Mouse (Mus musculus): ENCODE data around the gene Reep1. TPM values are rescaled to one million over a fixed set of nuclear protein-coding genes. Genes with fewer than 3 reads are reported as not detected.

Reep1 gene
- polyA plus RNA-seq, 1 experiment from 2014 or later, result 13.1 TPM

GRCm38 (mm10) chr6:71799391-71799790, 92.0 kb downstream of the Reep1 start:
- Histone ChIP-seq H3K27me3 (no peaks in the 10 kb centered on the region), H3K4me2 (replicated peaks) (no peak overlapping the region), H3K4me1 (peaks cover 4% of the 10 kb centered on the region; the same call in 1 of the 2 replicates), H3K36me3 (no peaks in the 10 kb centered on the region), H3K27ac (no peak overlapping the region), H3K9ac (no peak overlapping the region), H3K9me3 (no peaks in the 10 kb centered on the region), H3K4me3 (no peak overlapping the region)
- WGBS, result 58% methylated on average over 3 of the region's 3 CpGs
- no peak for ATAC-seq (ENCODE audit: low FRiP score, low read depth)

GRCm38 (mm10) chr6:71801011-71801713, 93.8 kb downstream of the Reep1 start:
- H3K27me3 ChIP-seq, result no peaks in the 10 kb centered on the region
- H3K36me3 ChIP-seq, result no peaks in the 10 kb centered on the region
- no peak overlapping the region for H3K9ac ChIP-seq
- 56% methylated on average over 7 of the region's 7 CpGs for WGBS
- H3K4me1 ChIP-seq, result peaks cover 4% of the 10 kb centered on the region; the same call in 1 of the 2 replicates
- no peak for ATAC-seq (ENCODE audit: low FRiP score, low read depth)
- H3K9me3 ChIP-seq, result no peaks in the 10 kb centered on the region
- no peak overlapping the region for H3K4me2 ChIP-seq (replicated peaks)
- no peak overlapping the region for H3K4me3 ChIP-seq
- no peak overlapping the region for H3K27ac ChIP-seq

GRCm38 (mm10) chr6:71801714-71802094, 94.3 kb downstream of the Reep1 start:
- Histone ChIP-seq H3K9me3 (no peaks in the 10 kb centered on the region), H3K27me3 (no peaks in the 10 kb centered on the region), H3K4me3 (no peak overlapping the region), H3K9ac (no peak overlapping the region), H3K27ac (no peak overlapping the region), H3K4me1 (peaks cover 4% of the 10 kb centered on the region; the same call in 1 of the 2 replicates), H3K4me2 (replicated peaks) (no peak overlapping the region), H3K36me3 (no peaks in the 10 kb centered on the region)
- 73% methylated on average over 10 of the region's 10 CpGs for WGBS
- ATAC-seq (ENCODE audit: low FRiP score, low read depth), result no peak

- no peaks in the 10 kb centered on the region for H3K36me3 ChIP-seq
- H3K4me2 ChIP-seq (replicated peaks), result no peak overlapping the region
- H3K27ac ChIP-seq, result no peak overlapping the region
- peaks cover 4% of the 10 kb centered on the region; the same call in 1 of the 2 replicates for H3K4me1 ChIP-seq
- no peak for ATAC-seq (ENCODE audit: low FRiP score, low read depth)
- no peaks in the 10 kb centered on the region for H3K9me3 ChIP-seq
- no peak overlapping the region for H3K9ac ChIP-seq
- no peaks in the 10 kb centered on the region for H3K27me3 ChIP-seq
- WGBS, result 94% methylated on average over 1 of the region's 1 CpGs
- H3K4me3 ChIP-seq, result no peak overlapping the region
Measured at GRCm38 (mm10) chr6:71803609-71804008, 96.2 kb downstream of the Reep1 start.

- no peak overlapping the region for H3K4me3 ChIP-seq
- H3K4me2 ChIP-seq (replicated peaks), result no peak overlapping the region
- H3K36me3 ChIP-seq, result no peaks in the 10 kb centered on the region
- H3K4me1 ChIP-seq, result peaks cover 4% of the 10 kb centered on the region; the same call in 1 of the 2 replicates
- 25% methylated on average over 12 of the region's 12 CpGs for WGBS
- no peaks in the 10 kb centered on the region for H3K9me3 ChIP-seq
- no peak overlapping the region for H3K9ac ChIP-seq
- H3K27ac ChIP-seq, result no peak overlapping the region
- H3K27me3 ChIP-seq, result no peaks in the 10 kb centered on the region
- peak; percentile 88 for ATAC-seq (ENCODE audit: low FRiP score, low read depth)
Measured at GRCm38 (mm10) chr6:71804061-71804829, 96.9 kb downstream of the Reep1 start.

GRCm38 (mm10) chr6:71806713-71807112, 99.4 kb downstream of the Reep1 start:
- Histone ChIP-seq H3K27ac (no peak overlapping the region), H3K4me2 (replicated peaks) (no peak overlapping the region), H3K9ac (no peak overlapping the region), H3K27me3 (no peaks in the 10 kb centered on the region), H3K9me3 (no peaks in the 10 kb centered on the region), H3K36me3 (peaks cover 12% of the 10 kb centered on the region), H3K4me1 (peaks cover 4% of the 10 kb centered on the region; the same call in 1 of the 2 replicates), H3K4me3 (no peak overlapping the region)
- 40% methylated on average over 1 of the region's 1 CpGs for WGBS
- ATAC-seq (ENCODE audit: low FRiP score, low read depth), result no peak

DNA sequence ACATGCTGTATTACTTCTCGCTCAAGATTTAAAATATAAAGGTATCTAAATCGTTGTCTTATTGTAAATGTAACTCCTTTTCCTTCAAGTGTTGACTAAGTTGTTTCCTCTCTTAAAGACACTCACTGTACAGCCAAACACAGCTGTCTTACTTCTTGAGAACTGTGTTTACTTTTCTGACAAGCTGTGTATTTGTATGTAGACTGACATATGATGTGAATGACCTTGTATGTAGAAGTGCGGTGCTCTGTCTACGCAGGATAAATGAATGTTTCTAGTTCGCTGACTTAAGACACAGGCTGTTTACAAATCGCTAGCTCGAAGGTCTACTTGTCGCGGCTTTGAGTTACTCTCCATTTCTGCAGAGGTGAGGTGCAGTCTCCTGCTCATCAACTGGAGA, 102.5 kb downstream of the Reep1 start:
- Histone ChIP-seq H3K4me2 (replicated peaks) (no peak overlapping the region), H3K27ac (no peak overlapping the region), H3K4me1 (no peaks in the 10 kb centered on the region), H3K27me3 (no peaks in the 10 kb centered on the region), H3K9me3 (no peaks in the 10 kb centered on the region), H3K9ac (no peak overlapping the region), H3K4me3 (no peak overlapping the region), H3K36me3 (peaks cover 33% of the 10 kb centered on the region)
- 94% methylated on average over 9 of the region's 9 CpGs for WGBS
- ATAC-seq (ENCODE audit: low FRiP score, low read depth), result no peak

GRCm38 (mm10) chr6:71812820-71813219, 105.5 kb downstream of the Reep1 start:
- Histone ChIP-seq H3K36me3 (peaks cover 61% of the 10 kb centered on the region), H3K9ac (no peak overlapping the region), H3K4me1 (no peaks in the 10 kb centered on the region), H3K27ac (no peak overlapping the region), H3K27me3 (no peaks in the 10 kb centered on the region), H3K9me3 (no peaks in the 10 kb centered on the region), H3K4me3 (no peak overlapping the region), H3K4me2 (replicated peaks) (no peak overlapping the region)
- 92% methylated on average over 2 of the region's 2 CpGs for WGBS
- ATAC-seq (ENCODE audit: low FRiP score, low read depth), result no peak

- no peak overlapping the region for H3K4me3 ChIP-seq
- H3K9me3 ChIP-seq, result no peaks in the 10 kb centered on the region
- H3K4me1 ChIP-seq, result peaks cover 12% of the 10 kb centered on the region
- no peaks in the 10 kb centered on the region for H3K27me3 ChIP-seq
- H3K27ac ChIP-seq, result no peak overlapping the region
- H3K36me3 ChIP-seq, result peaks cover 38% of the 10 kb centered on the region
- H3K9ac ChIP-seq, result no peak overlapping the region
- ATAC-seq (ENCODE audit: low FRiP score, low read depth), result no peak
- 90% methylated on average over 5 of the region's 5 CpGs for WGBS
- H3K4me2 ChIP-seq (replicated peaks), result no peak overlapping the region
Measured at GRCm38 (mm10) chr6:71819764-71820292, 112.5 kb downstream of the Reep1 start.

- ATAC-seq (ENCODE audit: low FRiP score, low read depth), result peak; percentile 39
- no peaks in the 10 kb centered on the region for H3K9me3 ChIP-seq
- peaks cover 12% of the 10 kb centered on the region for H3K4me1 ChIP-seq
- 2% methylated on average over 7 of the region's 7 CpGs for WGBS
- peak overlapping the region; percentile 77 for H3K4me2 ChIP-seq (replicated peaks)
- H3K36me3 ChIP-seq, result peaks cover 7% of the 10 kb centered on the region
- H3K27ac ChIP-seq, result 0 out of 2 replicates have a peak overlapping the region, but pooled peaks have one; percentile 6
- no peaks in the 10 kb centered on the region for H3K27me3 ChIP-seq
- H3K9ac ChIP-seq, result peak overlapping the region; percentile 74
- peak overlapping the region; percentile 72 for H3K4me3 ChIP-seq
Measured at GRCm38 (mm10) chr6:71823085-71823484, 115.7 kb downstream of the Reep1 start.

GRCm38 (mm10) chr6:71823488-71823887, 116.1 kb downstream of the Reep1 start:
- H3K4me2 ChIP-seq (replicated peaks), result peak overlapping the region; percentile 77
- under 1% methylated on average over 19 of the region's 19 CpGs for WGBS
- H3K9ac ChIP-seq, result peak overlapping the region; percentile 74
- 0 out of 2 replicates have a peak overlapping the region, but pooled peaks have one; percentile 6 for H3K27ac ChIP-seq
- no peaks in the 10 kb centered on the region for H3K9me3 ChIP-seq
- H3K4me1 ChIP-seq, result peaks cover 12% of the 10 kb centered on the region
- H3K36me3 ChIP-seq, result peaks cover 3% of the 10 kb centered on the region
- no peaks in the 10 kb centered on the region for H3K27me3 ChIP-seq
- H3K4me3 ChIP-seq, result peak overlapping the region; percentile 72
- peak; percentile 91 for ATAC-seq (ENCODE audit: low FRiP score, low read depth)

DNA sequence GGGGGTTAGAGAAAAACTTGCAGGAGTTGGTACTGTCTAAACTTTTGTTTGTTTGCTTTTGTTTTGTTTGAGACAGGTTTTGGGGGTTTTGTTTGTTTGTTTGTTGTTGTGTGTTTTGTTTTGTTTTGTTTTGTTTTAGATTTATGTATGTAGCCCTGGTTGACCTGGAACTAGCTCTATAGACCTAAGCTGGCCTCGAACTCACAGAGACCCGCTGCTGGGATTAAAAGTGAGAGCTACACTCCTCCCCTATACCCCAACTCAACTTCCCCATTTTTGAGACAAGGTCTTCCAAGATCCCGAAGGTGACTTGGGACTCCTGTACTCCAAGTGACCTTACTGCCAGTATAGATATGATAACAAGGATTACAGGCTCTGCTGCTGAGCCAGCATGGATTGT, 116.6 kb downstream of the Reep1 start:
- Histone ChIP-seq H3K36me3 (no peaks in the 10 kb centered on the region), H3K4me1 (peaks cover 12% of the 10 kb centered on the region), H3K4me2 (replicated peaks) (peak overlapping the region; percentile 77), H3K9me3 (no peaks in the 10 kb centered on the region), H3K27me3 (no peaks in the 10 kb centered on the region), H3K4me3 (peak overlapping the region; percentile 72), H3K9ac (no peak overlapping the region), H3K27ac (no peak overlapping the region)
- peak; percentile 30; the same call in 1 of the 2 replicates for ATAC-seq (ENCODE audit: low FRiP score, low read depth)
- 30% methylated on average over 3 of the region's 3 CpGs for WGBS
